Mouse (Mus musculus) heart, embryonic 15.5 days (tissue): ENCODE measurements around the gene Sorl1. TPM values are rescaled to one million over a fixed set of nuclear protein-coding genes. Genes with fewer than 3 reads are reported as not detected.

ENCODE experiments used
- ATAC-seq: fragments of 200-750 bp; cut with Nextera tagmentation; replicated peaks from 2 replicates; pipeline ENCODE4 v1.8.0; 2017; ENCODE audit warnings: low read depth, moderate TSS enrichment; ENCODE audit not compliant: insufficient number of reproducible peaks, insufficient read depth, low FRiP score
- H3K27ac ChIP-seq: fragments of 300-500 bp; sonication (generic); 2 replicates; pipeline ENCODE4 v1.5.1; 2015; ENCODE audit warnings: mild to moderate bottlenecking, inconsistent platforms
- H3K27me3 ChIP-seq: fragments of 300-500 bp; sonication (generic); 2 replicates; pipeline ENCODE4 v1.6.1; 2015; ENCODE audit warnings: inconsistent platforms
- H3K36me3 ChIP-seq: fragments of 300-500 bp; sonication (generic); 2 replicates; pipeline ENCODE4 v1.6.1; 2015; ENCODE audit warnings: mild to moderate bottlenecking, inconsistent platforms
- H3K4me1 ChIP-seq: fragments of 300-500 bp; sonication (generic); replicated peaks from 2 replicates; pipeline ENCODE4 v1.6.1; 2015; ENCODE audit warnings: inconsistent platforms
- H3K4me2 ChIP-seq: fragments of 300-500 bp; sonication (generic); 2 replicates; pipeline ENCODE4 v1.6.1; 2015; ENCODE audit warnings: inconsistent platforms, mild to moderate bottlenecking, moderate library complexity
- H3K4me3 ChIP-seq: fragments of 300-500 bp; sonication (generic); 2 replicates; pipeline ENCODE4 v1.5.1; 2015; ENCODE audit warnings: mild to moderate bottlenecking, inconsistent platforms
- H3K9ac ChIP-seq: fragments of 300-500 bp; sonication (generic); 2 replicates; pipeline ENCODE4 v1.6.1; 2015; ENCODE audit warnings: mild to moderate bottlenecking, inconsistent platforms
- H3K9me3 ChIP-seq: fragments of 300-500 bp; sonication (generic); replicated peaks from 2 replicates; pipeline ENCODE4 v1.6.1; 2016; ENCODE audit warnings: inconsistent platforms
- WGBS: fragments of 180-500 bp; shearing (Covaris S2); methylation state at CpG from one replicate; pipeline ENCODE4 v1.1.7; 2015; ENCODE audit warnings: mixed read lengths; 5-methylcytosine and 5-hydroxymethylcytosine counted together
- polyA plus RNA-seq: library from polyadenylated mRNA; unstranded; fragments of >200 nt; fragmentation: Nextera tagmentation; extraction: Ambion mirVana; gene quantifications from 2 replicates; pipeline ENCODE4 v1.2.1, GENCODE M21; 2015

The Sorl1 gene
- polyA plus RNA-seq, 1 experiment from 2014 or later, result 2.3 TPM

- H3K4me1 ChIP-seq, result no peaks in the 10 kb centered on the region
- no peak overlapping the region for H3K4me3 ChIP-seq
- no peak overlapping the region for H3K27ac ChIP-seq
- no peaks in the 10 kb centered on the region for H3K27me3 ChIP-seq
- no peaks in the 10 kb centered on the region for H3K9me3 ChIP-seq
- no peaks in the 10 kb centered on the region for H3K36me3 ChIP-seq
- H3K4me2 ChIP-seq, result no peak overlapping the region
- H3K9ac ChIP-seq, result no peak overlapping the region
- WGBS, result 61% methylated on average over 4 of the region's 4 CpGs
- ATAC-seq, result no peak
Measured at GRCm38 (mm10) chr9:42087921-42088320, 36.2 kb downstream of the Sorl1 start.

- H3K4me2 ChIP-seq, result no peak overlapping the region
- H3K9ac ChIP-seq, result no peak overlapping the region
- no peak overlapping the region for H3K27ac ChIP-seq
- no peaks in the 10 kb centered on the region for H3K36me3 ChIP-seq
- 89% methylated on average over 13 of the region's 13 CpGs for WGBS
- no peak overlapping the region for H3K4me3 ChIP-seq
- H3K4me1 ChIP-seq, result no peaks in the 10 kb centered on the region
- no peak for ATAC-seq
- no peaks in the 10 kb centered on the region for H3K27me3 ChIP-seq
- H3K9me3 ChIP-seq, result no peaks in the 10 kb centered on the region
Measured at GRCm38 (mm10) chr9:42085970-42086369, 38.1 kb downstream of the Sorl1 start.

- 56% methylated on average over 4 of the region's 4 CpGs for WGBS
- no peaks in the 10 kb centered on the region for H3K27me3 ChIP-seq
- H3K4me1 ChIP-seq, result 0 out of 2 replicates have a peak, but pooled peaks cover 2% of the 10 kb centered on the region
- no peak for ATAC-seq
- no peak overlapping the region for H3K9ac ChIP-seq
- no peak overlapping the region for H3K27ac ChIP-seq
- no peak overlapping the region for H3K4me2 ChIP-seq
- H3K4me3 ChIP-seq, result no peak overlapping the region
- no peaks in the 10 kb centered on the region for H3K36me3 ChIP-seq
- no peaks in the 10 kb centered on the region for H3K9me3 ChIP-seq
Measured at GRCm38 (mm10) chr9:42083661-42084067, 40.4 kb downstream of the Sorl1 start.

GRCm38 (mm10) chr9:42081681-42082530 is 42.2 kb downstream of the Sorl1 start:
- 88% methylated on average over 29 of the region's 29 CpGs for WGBS
- no peaks in the 10 kb centered on the region for H3K27me3 ChIP-seq
- no peak overlapping the region for H3K4me3 ChIP-seq
- H3K27ac ChIP-seq, result no peak overlapping the region
- no peaks in the 10 kb centered on the region for H3K9me3 ChIP-seq
- no peak overlapping the region for H3K9ac ChIP-seq
- H3K36me3 ChIP-seq, result no peaks in the 10 kb centered on the region
- H3K4me1 ChIP-seq, result 0 out of 2 replicates have a peak, but pooled peaks cover 2% of the 10 kb centered on the region
- ATAC-seq, result no peak
- no peak overlapping the region for H3K4me2 ChIP-seq

GRCm38 (mm10) chr9:42080671-42081070 is 43.4 kb downstream of the Sorl1 start:
- 60% methylated on average over 9 of the region's 9 CpGs for WGBS
- no peaks in the 10 kb centered on the region for H3K27me3 ChIP-seq
- no peak overlapping the region for H3K4me2 ChIP-seq
- H3K4me3 ChIP-seq, result no peak overlapping the region
- H3K27ac ChIP-seq, result no peak overlapping the region
- ATAC-seq, result no peak
- no peaks in the 10 kb centered on the region for H3K36me3 ChIP-seq
- H3K4me1 ChIP-seq, result 0 out of 2 replicates have a peak, but pooled peaks cover 2% of the 10 kb centered on the region
- no peaks in the 10 kb centered on the region for H3K9me3 ChIP-seq
- no peak overlapping the region for H3K9ac ChIP-seq

- no peaks in the 10 kb centered on the region for H3K27me3 ChIP-seq
- no peaks in the 10 kb centered on the region for H3K9me3 ChIP-seq
- no peaks in the 10 kb centered on the region for H3K36me3 ChIP-seq
- no peak for ATAC-seq
- H3K4me2 ChIP-seq, result no peak overlapping the region
- H3K4me3 ChIP-seq, result no peak overlapping the region
- 81% methylated on average over 16 of the region's 16 CpGs for WGBS
- no peak overlapping the region for H3K9ac ChIP-seq
- no peak overlapping the region for H3K27ac ChIP-seq
- 0 out of 2 replicates have a peak, but pooled peaks cover 2% of the 10 kb centered on the region for H3K4me1 ChIP-seq
Measured at GRCm38 (mm10) chr9:42077112-42077845, 46.8 kb downstream of the Sorl1 start.

GRCm38 (mm10) chr9:42076256-42076849 is 47.7 kb downstream of the Sorl1 start:
- Histone ChIP-seq H3K4me1 (0 out of 2 replicates have a peak, but pooled peaks cover 2% of the 10 kb centered on the region), H3K27ac (no peak overlapping the region), H3K9me3 (no peaks in the 10 kb centered on the region), H3K4me3 (no peak overlapping the region), H3K36me3 (no peaks in the 10 kb centered on the region), H3K4me2 (no peak overlapping the region), H3K9ac (no peak overlapping the region), H3K27me3 (no peaks in the 10 kb centered on the region)
- 77% methylated on average over 10 of the region's 10 CpGs for WGBS
- ATAC-seq, result no peak

- Histone ChIP-seq H3K4me3 (no peak overlapping the region), H3K9me3 (no peaks in the 10 kb centered on the region), H3K9ac (no peak overlapping the region), H3K27ac (no peak overlapping the region), H3K27me3 (no peaks in the 10 kb centered on the region), H3K36me3 (no peaks in the 10 kb centered on the region), H3K4me1 (no peaks in the 10 kb centered on the region), H3K4me2 (no peak overlapping the region)
- no peak for ATAC-seq
- WGBS, result 64% methylated on average over 2 of the region's 2 CpGs
Measured at GRCm38 (mm10) chr9:42075241-42075640, 48.9 kb downstream of the Sorl1 start.

GRCm38 (mm10) chr9:42072010-42072409 is 52.1 kb downstream of the Sorl1 start:
- ATAC-seq, result no peak

GRCm38 (mm10) chr9:42070856-42071255 is 53.2 kb downstream of the Sorl1 start:
- no peak for ATAC-seq
- Histone ChIP-seq H3K9ac (no peak overlapping the region), H3K9me3 (no peaks in the 10 kb centered on the region), H3K4me2 (no peak overlapping the region), H3K4me3 (no peak overlapping the region), H3K36me3 (no peaks in the 10 kb centered on the region), H3K27ac (no peak overlapping the region), H3K27me3 (no peaks in the 10 kb centered on the region), H3K4me1 (no peaks in the 10 kb centered on the region)
- WGBS, result 86% methylated on average over 6 of the region's 6 CpGs

More at GRCm38 (mm10) chr9:42072010-42072409, 52.1 kb downstream of the Sorl1 start:
- Histone ChIP-seq H3K27ac (no peak overlapping the region), H3K4me2 (no peak overlapping the region), H3K36me3 (no peaks in the 10 kb centered on the region), H3K9me3 (no peaks in the 10 kb centered on the region), H3K27me3 (no peaks in the 10 kb centered on the region), H3K4me1 (no peaks in the 10 kb centered on the region), H3K9ac (no peak overlapping the region), H3K4me3 (no peak overlapping the region)
- WGBS, result 58% methylated on average over 4 of the region's 4 CpGs

- H3K4me3 ChIP-seq, result no peak overlapping the region
- no peak overlapping the region for H3K9ac ChIP-seq
- H3K36me3 ChIP-seq, result no peaks in the 10 kb centered on the region
- no peaks in the 10 kb centered on the region for H3K4me1 ChIP-seq
- no peaks in the 10 kb centered on the region for H3K9me3 ChIP-seq
- ATAC-seq, result no peak
- 73% methylated on average over 5 of the region's 5 CpGs for WGBS
- H3K4me2 ChIP-seq, result no peak overlapping the region
- no peaks in the 10 kb centered on the region for H3K27me3 ChIP-seq
- no peak overlapping the region for H3K27ac ChIP-seq
Measured at GRCm38 (mm10) chr9:42069471-42069870, 54.6 kb downstream of the Sorl1 start.
